Mouse (Mus musculus) liver, embryonic 14 days (tissue): ENCODE measurements around the gene Dcun1d5. TPM values are rescaled to one million over a fixed set of nuclear protein-coding genes. Genes with fewer than 3 reads are reported as not detected.

ENCODE experiments used
- polyA plus RNA-seq: library from polyadenylated mRNA; depleted of rRNA; stranded (reverse); fragments of >200 nt; gene quantifications from 2 replicates; pipeline ENCODE4 v1.2.3, GENCODE M21; 2012; rRNA removed

Dcun1d5 gene
- polyA plus RNA-seq: 35.3 and 37.4 TPM in 2 replicates

GRCm38 (mm10) chr9:7184172-7184896, at the start of gene Dcun1d5, which contains the start of gene Dync2h1:
Gene Dcun1d5, plus strand, starts transcription at chr9:7184520.
Gene Dync2h1, minus strand, starts transcription at chr9:7184446.

Other genes with a start within 250 kb of the Dcun1d5 start
- gene Dync2h1, start 74 bp upstream of the Dcun1d5 start, polyA plus RNA-seq: 0.50 and 0.53 TPM in 2 replicates
- 0.08 and 0.09 TPM in 2 replicates for gene Mmp13, start 88.0 kb downstream of the Dcun1d5 start, polyA plus RNA-seq
- gene Mmp12, start 159.9 kb downstream of the Dcun1d5 start, polyA plus RNA-seq: 0.05 and 0.09 TPM in 2 replicates
- gene Mmp1b, start 203.5 kb downstream of the Dcun1d5 start, polyA plus RNA-seq: not detected in 2 replicates